Mouse (Mus musculus) induced T-regulatory cell, adult 2 months (primary cell): ENCODE results near the gene Cpne5.
"Not testable (repeated sequence)": the region's sequence is repeated elsewhere in the genome, so short reads cannot be mapped to it uniquely, and the experiment has no call there.

Experiments
- DNase-seq: peaks from one replicate; pipeline ENCODE4 v3.0.0-alpha.2; 2012; ENCODE audit warnings: low read depth

The Cpne5 gene

GRCm38 (mm10) chr17:29257001-29257511 is 19.1 kb upstream of the Cpne5 start:
- DNase-seq: no peak

- DNase-seq: no peak
Observed at GRCm38 (mm10) chr17:29256507-29256906, 18.5 kb upstream of the Cpne5 start.

GRCm38 (mm10) chr17:29254784-29255183 is 16.8 kb upstream of the Cpne5 start:
- not testable (repeated sequence) for DNase-seq

- no peak for DNase-seq
Observed at GRCm38 (mm10) chr17:29253684-29254083, 15.7 kb upstream of the Cpne5 start.

- DNase-seq: no peak
Observed at GRCm38 (mm10) chr17:29253236-29253635, 15.3 kb upstream of the Cpne5 start.

GRCm38 (mm10) chr17:29251608-29252390 is 13.8 kb upstream of the Cpne5 start:
- DNase-seq: no peak

GRCm38 (mm10) chr17:29251006-29251405 is 13.0 kb upstream of the Cpne5 start:
- not testable (repeated sequence) for DNase-seq

GRCm38 (mm10) chr17:29249512-29249911 is 11.5 kb upstream of the Cpne5 start:
- peak; percentile 64 for DNase-seq

GRCm38 (mm10) chr17:29247881-29248280 is 9.9 kb upstream of the Cpne5 start:
- no peak for DNase-seq

- peak; percentile 80 for DNase-seq
Observed at GRCm38 (mm10) chr17:29246602-29247001, 8.6 kb upstream of the Cpne5 start.

- DNase-seq: no peak
Observed at GRCm38 (mm10) chr17:29245725-29246124, 7.8 kb upstream of the Cpne5 start.

GRCm38 (mm10) chr17:29244912-29245311 is 6.9 kb upstream of the Cpne5 start:
- DNase-seq: no peak

- no peak for DNase-seq
Observed at GRCm38 (mm10) chr17:29238421-29238945, 516 bp upstream of the Cpne5 start.

GRCm38 (mm10) chr17:29237267-29237771 is 648 bp downstream of the Cpne5 start:
- DNase-seq: no peak

- DNase-seq: no peak
Observed at GRCm38 (mm10) chr17:29236111-29236510, 1.9 kb downstream of the Cpne5 start.

- DNase-seq: no peak
Observed at GRCm38 (mm10) chr17:29231109-29231508, 6.9 kb downstream of the Cpne5 start.

- no peak for DNase-seq
Observed at GRCm38 (mm10) chr17:29220631-29221030, 17.3 kb downstream of the Cpne5 start.

GRCm38 (mm10) chr17:29218017-29218416 is 19.9 kb downstream of the Cpne5 start:
- no peak for DNase-seq

GRCm38 (mm10) chr17:29216078-29216477 is 21.9 kb downstream of the Cpne5 start:
- DNase-seq: no peak

GRCm38 (mm10) chr17:29214655-29215054 is 23.3 kb downstream of the Cpne5 start:
- DNase-seq: no peak

GRCm38 (mm10) chr17:29214193-29214456 is 23.8 kb downstream of the Cpne5 start:
- DNase-seq: no peak

GRCm38 (mm10) chr17:29213381-29214192 is 24.4 kb downstream of the Cpne5 start:
- DNase-seq: peak; percentile 49

GRCm38 (mm10) chr17:29211836-29212235 is 26.1 kb downstream of the Cpne5 start:
- no peak for DNase-seq
